Mouse (Mus musculus) neutrophil, adult 83 days (primary cell): ENCODE measurements around the gene Cmpk1. TPM values are rescaled to one million over a fixed set of nuclear protein-coding genes. Genes with fewer than 3 reads are reported as not detected.

Experiments used
- total RNA-seq, 2 experiments: library from RNA; stranded (reverse); gene quantifications; one replicate each; pipeline ENCODE4 v1.2.4; 2023

The Cmpk1 gene
- 10 to 100 TPM; 62.1 to 73.9 TPM for total RNA-seq

GRCm38 (mm10) chr4:114986591-114987432 lies at the start of gene Cmpk1:
Cmpk1 (minus strand) TSS chr4:114987241.

GRCm38 (mm10) chr4:114999773-115000428 lies 12.9 kb upstream of the Cmpk1 start, which contains the start of gene Stil:
Stil (plus strand) TSS chr4:115000159.

GRCm38 (mm10) chr4:114925917-114926312 lies 61.1 kb downstream of the Cmpk1 start, which contains the start of gene Foxe3:
Foxe3 (minus strand) TSS chr4:114926013.

Other genes starting within 250 kb of the Cmpk1 start
- gene Gm12830, start 165.5 kb downstream of the Cmpk1 start, total RNA-seq, result not detected
- gene Foxd2, start 78.4 kb downstream of the Cmpk1 start, total RNA-seq, result 1 to 10 TPM in 1 of 2 experiments, under 1 TPM in 1; 0.81 to 1.0 TPM
- not detected for gene Foxe3, start 61.2 kb downstream of the Cmpk1 start, total RNA-seq
- 10 to 100 TPM; 18.4 to 19.2 TPM for gene Stil, start 12.9 kb upstream of the Cmpk1 start, total RNA-seq
- 10 to 100 TPM; 11.5 to 15.3 TPM for gene Tal1, start 69.2 kb upstream of the Cmpk1 start, total RNA-seq
- gene Pdzk1ip1, start 101.5 kb upstream of the Cmpk1 start, total RNA-seq, result 1 to 10 TPM; 3.6 to 8.8 TPM
- gene Cyp4x1, start 147.0 kb upstream of the Cmpk1 start, total RNA-seq, result not detected